Mouse (Mus musculus) intestine, embryonic 14.5 days (tissue): ENCODE measurements around the gene Atxn1. TPM values are rescaled to one million over a fixed set of nuclear protein-coding genes. Genes with fewer than 3 reads are reported as not detected.

Experiments
- ATAC-seq: fragments of 200-750 bp; cut with Nextera tagmentation; replicated peaks from 2 replicates; pipeline ENCODE4 v1.8.0; 2017; ENCODE audit warnings: low read depth, moderate number of reproducible peaks, moderate TSS enrichment, moderate library complexity; ENCODE audit not compliant: low FRiP score, low TSS enrichment
- DNase-seq: peaks from one replicate; pipeline ENCODE4 v3.0.0-alpha.2; 2018; ENCODE audit warnings: low spot score
- H3K27ac ChIP-seq: fragments of 300-500 bp; sonication (generic); 2 replicates; pipeline ENCODE4 v1.5.1; 2014; ENCODE audit warnings: low read depth, mild to moderate bottlenecking, control low read depth
- H3K27me3 ChIP-seq: fragments of 300-500 bp; sonication (generic); replicated peaks from 2 replicates; pipeline ENCODE4 v1.6.1; 2014; ENCODE audit warnings: low read length, control low read depth; ENCODE audit not compliant: control insufficient read depth, insufficient read depth
- H3K36me3 ChIP-seq: fragments of 300-500 bp; sonication (generic); 2 replicates; pipeline ENCODE4 v1.6.1; 2014; ENCODE audit warnings: low read length, control low read depth; ENCODE audit not compliant: control insufficient read depth, insufficient read depth
- H3K4me1 ChIP-seq: fragments of 300-500 bp; sonication (generic); replicated peaks from 2 replicates; pipeline ENCODE4 v1.6.1; 2014; ENCODE audit warnings: low read length, control low read depth, mixed read lengths; ENCODE audit not compliant: control insufficient read depth, insufficient read depth
- H3K4me2 ChIP-seq: fragments of 300-500 bp; sonication (generic); 2 replicates; pipeline ENCODE4 v1.6.1; 2014; ENCODE audit warnings: low read length
- H3K4me3 ChIP-seq: fragments of 300-500 bp; sonication (generic); 2 replicates; pipeline ENCODE4 v1.5.1; 2014; ENCODE audit warnings: low read depth, low read length, control low read depth, mixed read lengths
- H3K9ac ChIP-seq: fragments of 300-500 bp; sonication (generic); 2 replicates; pipeline ENCODE4 v1.6.1; 2014; ENCODE audit warnings: mild to moderate bottlenecking, low read length
- H3K9me3 ChIP-seq: fragments of 300-500 bp; sonication (generic); 2 replicates; pipeline ENCODE4 v1.6.1; 2016; ENCODE audit warnings: low read length, control low read depth; ENCODE audit not compliant: control insufficient read depth
- WGBS: fragments of 180-500 bp; shearing (Covaris S2); extraction: QIAGEN DNeasy Blood & Tissue Kit; methylation state at CpG from one replicate; pipeline ENCODE4 v1.1.7; 2014; 5-methylcytosine and 5-hydroxymethylcytosine counted together
- polyA plus RNA-seq: library from polyadenylated mRNA; unstranded; fragments of >200 nt; fragmentation: Nextera tagmentation; extraction: Ambion mirVana; gene quantifications from 2 replicates; pipeline ENCODE4 v1.2.1, GENCODE M21; 2014

Gene Atxn1
- polyA plus RNA-seq, 1 experiment from 2014 or later: 4.8 TPM

DNA sequence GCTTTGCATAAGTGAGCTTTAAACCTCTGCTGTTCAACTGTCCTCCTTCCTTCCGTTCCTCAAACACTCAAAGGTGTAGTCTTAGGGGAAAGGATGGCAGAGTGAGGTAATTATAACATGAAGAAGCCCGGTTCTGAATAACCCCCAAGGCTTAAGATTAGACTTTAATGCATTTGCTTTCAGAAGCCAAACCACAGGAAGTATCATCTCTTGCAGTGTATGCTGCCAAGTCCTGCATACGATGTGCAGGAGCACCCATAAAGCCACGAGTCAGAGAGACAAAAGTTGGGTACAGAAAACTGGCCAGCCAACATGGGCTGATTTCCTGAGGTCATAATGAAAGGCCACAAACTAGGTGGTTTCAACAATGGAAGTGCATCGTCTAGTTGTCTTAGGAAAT lies 212.3 kb downstream of the Atxn1 start:
- whole genome bisulfite sequencing: 73% methylated on average over 5 of the region's 5 CpGs
- H3K4me1 ChIP-seq: peaks cover 3% of the 10 kb centered on the region; the same call in 1 of the 2 replicates
- no peak for DNase-seq
- H3K4me3 ChIP-seq: no peak overlapping the region
- H3K9me3 ChIP-seq: no peaks in the 10 kb centered on the region
- no peaks in the 10 kb centered on the region for H3K36me3 ChIP-seq
- H3K27me3 ChIP-seq: no peaks in the 10 kb centered on the region
- no peak overlapping the region for H3K9ac ChIP-seq
- ATAC-seq: no peak
- no peak overlapping the region for H3K27ac ChIP-seq
- H3K4me2 ChIP-seq: no peak overlapping the region

DNA sequence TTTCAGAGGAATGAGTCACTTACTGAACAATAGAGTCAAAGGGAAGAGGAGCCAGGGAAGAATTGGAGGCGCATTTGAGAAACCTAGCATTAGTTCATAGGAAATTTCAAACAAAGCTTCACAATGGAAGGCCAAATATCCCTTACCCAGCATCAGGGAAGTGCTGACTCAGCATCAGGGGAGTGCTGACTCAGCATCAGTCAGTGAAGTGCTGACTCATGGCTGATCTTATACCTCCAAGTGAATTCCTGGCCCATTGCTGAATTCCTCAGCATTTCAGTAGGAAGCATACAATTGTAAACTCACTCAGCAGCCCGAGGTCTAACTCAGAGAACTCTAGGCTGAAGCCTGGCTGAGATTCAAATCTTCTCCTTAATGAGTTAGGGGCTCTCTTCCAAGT lies 213.6 kb downstream of the Atxn1 start:
- no peaks in the 10 kb centered on the region for H3K9me3 ChIP-seq
- no peak overlapping the region for H3K27ac ChIP-seq
- H3K36me3 ChIP-seq: no peaks in the 10 kb centered on the region
- H3K4me1 ChIP-seq: peaks cover 3% of the 10 kb centered on the region; the same call in 1 of the 2 replicates
- H3K27me3 ChIP-seq: no peaks in the 10 kb centered on the region
- H3K4me3 ChIP-seq: no peak overlapping the region
- no peak for ATAC-seq
- no peak overlapping the region for H3K4me2 ChIP-seq
- DNase-seq: no peak
- no peak overlapping the region for H3K9ac ChIP-seq
- 65% methylated on average over 2 of the region's 2 CpGs for WGBS

DNA sequence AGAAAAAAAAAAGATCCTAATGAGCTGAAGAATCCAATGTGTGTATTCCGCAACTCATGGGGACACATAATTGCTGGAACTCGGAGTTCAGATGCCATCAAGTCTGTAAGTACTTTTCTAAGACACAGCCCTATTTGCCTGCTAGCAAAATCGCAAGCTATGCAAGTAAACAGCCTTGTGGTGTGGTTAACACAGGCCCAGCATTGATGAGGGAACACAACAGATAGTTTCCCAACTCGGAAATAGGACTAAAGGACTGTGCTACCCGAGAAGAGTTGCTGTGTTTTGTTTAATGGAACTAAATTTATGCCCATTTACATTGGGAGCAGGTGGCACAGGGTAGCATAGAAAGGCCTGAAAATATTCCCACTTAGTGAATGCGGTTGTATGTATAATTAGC lies 214.2 kb downstream of the Atxn1 start:
- H3K4me2 ChIP-seq: no peak overlapping the region
- no peaks in the 10 kb centered on the region for H3K36me3 ChIP-seq
- H3K27me3 ChIP-seq: no peaks in the 10 kb centered on the region
- no peak overlapping the region for H3K9ac ChIP-seq
- no peak overlapping the region for H3K27ac ChIP-seq
- WGBS: 75% methylated on average over 6 of the region's 6 CpGs
- no peak overlapping the region for H3K4me3 ChIP-seq
- DNase-seq (no peak), ATAC-seq (no peak)
- no peaks in the 10 kb centered on the region for H3K9me3 ChIP-seq
- H3K4me1 ChIP-seq: peaks cover 3% of the 10 kb centered on the region; the same call in 1 of the 2 replicates

DNA sequence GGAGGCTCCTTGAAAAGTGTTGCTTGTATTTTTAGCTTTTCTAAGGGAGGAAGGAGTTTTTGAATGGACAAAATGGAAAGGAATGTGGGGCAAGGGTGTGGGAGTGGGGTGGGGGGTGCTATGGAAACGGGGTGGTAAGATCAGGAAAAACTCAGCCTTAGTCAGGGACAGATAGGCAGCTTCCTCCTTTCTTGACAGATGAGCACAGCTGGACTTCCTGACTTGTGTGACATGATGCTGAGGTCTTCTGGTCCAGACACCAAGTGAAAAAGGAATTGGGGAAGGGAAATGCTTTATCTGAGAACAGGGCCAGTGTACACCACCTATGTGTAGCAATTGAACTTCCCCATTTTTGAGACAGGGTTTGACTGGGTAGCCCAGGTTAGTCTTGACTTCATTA lies 214.9 kb downstream of the Atxn1 start:
- H3K4me3 ChIP-seq: no peak overlapping the region
- no peak for ATAC-seq

DNA sequence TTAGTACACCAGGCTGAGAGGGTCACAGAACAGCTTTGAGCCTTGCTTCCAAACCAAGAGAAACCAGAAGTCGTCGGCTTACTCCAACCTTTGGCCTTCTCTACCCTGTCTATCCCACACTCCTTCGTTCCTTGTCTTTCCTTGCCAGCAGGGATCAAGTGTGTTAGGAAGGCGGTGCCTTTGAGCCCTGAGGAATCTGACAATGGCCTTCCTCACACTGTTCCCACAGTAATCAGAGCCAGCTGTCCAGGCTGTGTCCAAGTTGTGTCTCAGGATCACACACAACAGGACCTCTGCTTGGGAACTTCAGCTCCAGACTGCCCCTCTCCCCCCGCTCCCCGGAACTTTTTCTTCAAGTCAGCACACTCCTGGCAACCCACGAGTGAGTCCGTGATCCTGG lies 215.6 kb downstream of the Atxn1 start:
- no peak for DNase-seq
- no peaks in the 10 kb centered on the region for H3K9me3 ChIP-seq
- no peaks in the 10 kb centered on the region for H3K36me3 ChIP-seq
- H3K4me1 ChIP-seq: peaks cover 3% of the 10 kb centered on the region; the same call in 1 of the 2 replicates
- H3K27me3 ChIP-seq: no peaks in the 10 kb centered on the region
- no peak overlapping the region for H3K27ac ChIP-seq
- WGBS: 78% methylated on average over 8 of the region's 8 CpGs
- no peak overlapping the region for H3K9ac ChIP-seq
- ATAC-seq: no peak
- H3K4me3 ChIP-seq: no peak overlapping the region
- H3K4me2 ChIP-seq: no peak overlapping the region

More for the DNA sequence above, 214.9 kb downstream of the Atxn1 start:
- Histone ChIP-seq H3K9ac (no peak overlapping the region), H3K27me3 (no peaks in the 10 kb centered on the region), H3K4me2 (no peak overlapping the region), H3K27ac (no peak overlapping the region), H3K36me3 (no peaks in the 10 kb centered on the region), H3K9me3 (no peaks in the 10 kb centered on the region), H3K4me1 (peaks cover 3% of the 10 kb centered on the region; the same call in 1 of the 2 replicates)
- DNase-seq: no peak
- WGBS: 42% methylated on average over 1 of the region's 1 CpGs

DNA sequence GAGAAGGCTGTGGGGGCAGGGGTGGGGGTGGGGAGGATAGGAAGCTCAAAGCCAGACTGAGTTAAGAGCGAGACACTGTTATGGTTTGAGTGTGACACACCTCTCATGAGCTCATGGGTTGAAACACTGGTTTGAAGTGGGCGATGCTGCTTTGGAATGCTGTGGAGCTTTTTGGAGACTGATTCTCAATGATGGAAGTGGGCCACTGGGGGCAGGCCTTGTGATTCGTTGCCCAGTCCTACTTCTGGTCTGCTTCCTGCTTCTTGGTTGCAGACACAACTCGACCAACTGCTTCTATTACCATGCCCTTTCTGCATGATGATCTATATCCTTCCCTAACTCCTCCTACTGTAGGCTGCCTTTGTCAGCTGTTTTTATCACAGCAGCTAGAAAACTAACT lies 216.1 kb downstream of the Atxn1 start:
- Histone ChIP-seq H3K4me1 (peaks cover 3% of the 10 kb centered on the region; the same call in 1 of the 2 replicates), H3K4me2 (no peak overlapping the region), H3K9ac (no peak overlapping the region), H3K27ac (no peak overlapping the region), H3K36me3 (no peaks in the 10 kb centered on the region), H3K4me3 (no peak overlapping the region), H3K27me3 (no peaks in the 10 kb centered on the region), H3K9me3 (no peaks in the 10 kb centered on the region)
- 62% methylated on average over 4 of the region's 4 CpGs for WGBS
- DNase-seq (no peak), ATAC-seq (no peak)

DNA sequence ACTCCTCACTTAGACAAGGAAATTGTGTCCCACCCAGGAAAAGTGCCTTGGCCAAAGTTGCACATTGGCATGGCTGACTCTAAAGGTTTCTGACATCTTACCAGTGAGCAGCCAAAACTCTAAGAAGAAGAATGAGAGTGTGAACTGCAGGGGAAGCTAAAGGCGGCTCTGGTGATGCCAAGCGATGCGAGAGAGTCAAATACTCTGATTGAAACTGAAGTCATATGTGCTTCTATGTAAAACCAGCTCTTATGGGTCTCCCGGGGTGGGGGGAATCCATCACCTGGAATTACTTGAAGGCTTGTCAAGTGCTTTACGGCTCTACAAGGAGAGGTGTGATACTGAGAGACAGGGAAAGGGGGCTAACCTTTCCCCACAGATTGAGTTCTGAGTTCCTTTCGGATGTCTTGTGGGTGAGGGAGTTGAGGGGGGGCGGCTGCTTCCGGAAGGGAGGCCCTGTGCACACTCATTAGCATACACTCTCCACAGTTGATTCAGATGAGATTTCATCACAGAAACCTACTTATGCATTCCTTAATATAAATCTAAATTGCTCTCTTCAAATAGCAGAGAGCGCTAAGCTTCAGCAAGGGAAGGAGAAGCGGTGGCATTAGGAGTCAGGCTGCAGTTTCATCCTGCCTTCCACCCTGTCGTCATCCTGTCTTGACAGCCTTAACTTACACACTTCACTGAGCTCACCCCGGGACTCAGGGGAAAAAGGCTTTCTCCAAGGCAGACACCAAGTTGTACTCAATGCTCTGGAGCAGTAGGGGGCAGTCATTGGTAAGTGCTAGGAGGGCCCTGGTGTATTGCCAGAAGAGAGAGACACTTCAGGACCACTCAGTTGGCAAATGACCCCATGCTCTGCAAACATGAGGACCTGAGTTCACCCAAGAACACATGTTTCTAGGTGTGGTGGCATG lies 218.7 kb downstream of the Atxn1 start:
- Histone ChIP-seq H3K27me3 (no peaks in the 10 kb centered on the region), H3K4me3 (no peak overlapping the region), H3K9ac (no peak overlapping the region), H3K4me1 (peaks cover 3% of the 10 kb centered on the region; the same call in 1 of the 2 replicates), H3K4me2 (no peak overlapping the region), H3K27ac (no peak overlapping the region), H3K9me3 (no peaks in the 10 kb centered on the region), H3K36me3 (no peaks in the 10 kb centered on the region)
- WGBS: 70% methylated on average over 12 of the region's 12 CpGs
- DNase-seq (no peak), ATAC-seq (no peak)

DNA sequence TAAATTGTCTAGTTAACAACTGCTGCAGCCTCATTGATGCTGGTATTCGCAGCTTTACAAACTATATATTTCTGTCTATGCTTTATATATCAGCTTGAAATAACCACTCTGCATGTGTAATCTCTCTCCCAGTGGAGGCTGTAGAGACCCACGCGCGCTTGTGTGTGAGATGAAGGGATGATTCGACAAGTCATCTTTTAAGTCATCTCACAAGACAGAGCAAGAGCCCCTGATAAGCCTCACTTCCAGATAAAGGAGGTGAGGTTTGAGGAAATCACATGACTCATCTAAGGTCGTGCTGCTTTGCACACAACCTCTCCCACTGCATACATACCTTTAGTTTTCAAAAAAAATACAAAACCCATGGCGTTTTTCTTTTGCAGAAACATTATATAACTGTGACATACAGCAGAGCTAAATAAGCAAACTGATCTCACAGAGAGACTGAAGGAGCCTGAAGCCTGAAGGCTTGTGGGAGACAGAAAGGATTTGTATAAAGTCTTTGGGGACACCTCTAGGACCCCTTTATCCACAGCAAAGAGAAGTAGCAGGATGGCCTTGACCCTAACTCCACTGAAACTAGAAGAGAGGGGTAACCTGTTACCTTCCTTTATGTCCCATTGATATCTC lies 219.9 kb downstream of the Atxn1 start:
- no peaks in the 10 kb centered on the region for H3K27me3 ChIP-seq
- H3K9ac ChIP-seq: no peak overlapping the region
- 75% methylated on average over 7 of the region's 7 CpGs for WGBS
- no peak overlapping the region for H3K4me2 ChIP-seq
- H3K9me3 ChIP-seq: no peaks in the 10 kb centered on the region
- H3K27ac ChIP-seq: no peak overlapping the region
- ATAC-seq (no peak), DNase-seq (no peak)
- peaks cover 2% of the 10 kb centered on the region; the same call in 1 of the 2 replicates for H3K4me1 ChIP-seq
- H3K4me3 ChIP-seq: no peak overlapping the region
- H3K36me3 ChIP-seq: no peaks in the 10 kb centered on the region
